8 mouse cellular contexts compared by ENCODE assay signal in genomic region chr5:129669453-129670035, GRCm38 (mm10). TPM values are rescaled to one million over a fixed set of nuclear protein-coding genes. Genes with fewer than 3 reads are reported as not detected.
A peak's percentile ranks its signal among the peaks of the same experiment; 100 is the strongest.
DNase-seq lines count a peak whose midpoint lies in the region; ATAC-seq lines count a peak whose summit lies in the region.

No protein-coding gene starts in this region.

- no peaks in the 10 kb centered on the region for H3K9me3 ChIP-seq in heart, embryonic 10.5 days
- H3K9me3 ChIP-seq in heart, embryonic 15.5 days (replicated peaks), result peaks cover 5% of the 10 kb centered on the region
- H3K9me3 ChIP-seq in liver, embryonic 13.5 days (replicated peaks), result no peaks in the 10 kb centered on the region

- ATAC-seq in heart, embryonic 15.5 days (replicated peaks; ENCODE audit: insufficient number of reproducible peaks, insufficient read depth, low FRiP score, low read depth), result no peak; the same call in 1 of the 2 replicates
- ATAC-seq in liver, embryonic 13.5 days (ENCODE audit: low read depth), result peak; percentile 23; the same call in 1 of the 2 replicates

- DNase-seq in heart, embryonic 10.5 days (ENCODE audit: low spot score), result peak; percentile 53
- no peak for DNase-seq in heart, adult 8-10 months (ENCODE audit: low spot score)
- peak; percentile 12 for DNase-seq in R1 (ENCODE audit: low read depth, low spot score)
- no peak for DNase-seq in liver, embryonic 13.5 days
- DNase-seq in Muller cell, postnatal 12 days (ENCODE audit: inconsistent ontology term), result no peak
- no peak for DNase-seq in cerebellum, adult 11 months
- DNase-seq in urinary bladder, postnatal 4 days (ENCODE audit: low spot score in 2 of 2), result no peak

- H3K36me3 ChIP-seq in heart, embryonic 10.5 days, result no peaks in the 10 kb centered on the region
- H3K36me3 ChIP-seq in heart, embryonic 15.5 days, result no peaks in the 10 kb centered on the region
- H3K36me3 ChIP-seq in liver, embryonic 13.5 days, result no peaks in the 10 kb centered on the region

- H3K4me2 ChIP-seq in heart, embryonic 15.5 days, result peak overlapping the region; percentile 71
- peak overlapping the region; percentile 76 for H3K4me2 ChIP-seq in liver, embryonic 13.5 days

- whole genome bisulfite sequencing in heart, embryonic 10.5 days, result 1% methylated on average over 31 of the region's 31 CpGs
- under 1% methylated on average over 31 of the region's 31 CpGs for WGBS in heart, embryonic 15.5 days
- WGBS in liver, embryonic 13.5 days (ENCODE audit: insufficient replicate concordance), result under 1% methylated on average over 31 of the region's 31 CpGs

- peaks cover 7% of the 10 kb centered on the region for H3K4me1 ChIP-seq in heart, embryonic 10.5 days
- H3K4me1 ChIP-seq in heart, embryonic 15.5 days (replicated peaks), result peaks cover 6% of the 10 kb centered on the region
- H3K4me1 ChIP-seq in liver, embryonic 13.5 days (replicated peaks), result peaks cover 7% of the 10 kb centered on the region

- peak overlapping the region; percentile 84 for H3K4me3 ChIP-seq in heart, embryonic 10.5 days
- peak overlapping the region; percentile 73 for H3K4me3 ChIP-seq in heart, embryonic 15.5 days
- peak overlapping the region; percentile 77 for H3K4me3 ChIP-seq in liver, embryonic 13.5 days (replicated peaks)

- H3K27ac ChIP-seq in heart, embryonic 10.5 days, result peak overlapping the region; percentile 94
- H3K27ac ChIP-seq in heart, embryonic 15.5 days, result peak overlapping the region; percentile 61
- 0 out of 2 replicates have a peak overlapping the region, but pooled peaks have one; percentile 26 for H3K27ac ChIP-seq in liver, embryonic 13.5 days

- H3K9ac ChIP-seq in heart, embryonic 15.5 days, result peak overlapping the region; percentile 87
- peak overlapping the region; percentile 79 for H3K9ac ChIP-seq in liver, embryonic 13.5 days

- no peaks in the 10 kb centered on the region for H3K27me3 ChIP-seq in heart, embryonic 10.5 days (ENCODE audit: insufficient read depth, poor library complexity, severe bottlenecking)
- no peaks in the 10 kb centered on the region for H3K27me3 ChIP-seq in heart, embryonic 15.5 days
- H3K27me3 ChIP-seq in liver, embryonic 13.5 days, result no peaks in the 10 kb centered on the region

RNA-seq across cellular contexts. Expression of gene Zfp11, which starts 0.4 kb away (rescaled TPM):
- polyA plus RNA-seq in heart, embryonic 10.5 days (2016; fragmentation: Nextera tagmentation; extraction: Ambion mirVana), result 5.0 and 5.2 TPM in 2 replicates
- total RNA-seq in heart, adult 8-10 months (2022), result 1 to 10 TPM; 2.9 to 3.9 (median 3.1) TPM
- polyA plus RNA-seq in heart, embryonic 15.5 days (2015; fragmentation: Nextera tagmentation; extraction: Ambion mirVana), result 3.0 and 4.0 TPM in 2 replicates
- polyA plus RNA-seq in liver, embryonic 13.5 days (2015; fragmentation: Nextera tagmentation; extraction: Ambion mirVana), result 0.73 and 0.94 TPM in 2 replicates

RNA-seq across cellular contexts. Expression of gene Sept14, which starts 38.8 kb away (rescaled TPM):
- polyA plus RNA-seq in heart, embryonic 10.5 days (2016; fragmentation: Nextera tagmentation; extraction: Ambion mirVana), result not detected in 2 replicates
- total RNA-seq in heart, adult 8-10 months (2022), result not detected
- not detected in 2 replicates for polyA plus RNA-seq in heart, embryonic 15.5 days (2015; fragmentation: Nextera tagmentation; extraction: Ambion mirVana)
- not detected in 2 replicates for polyA plus RNA-seq in liver, embryonic 13.5 days (2015; fragmentation: Nextera tagmentation; extraction: Ambion mirVana)

RNA-seq across cellular contexts. Expression of gene Mrps17, which starts 45.8 kb away (rescaled TPM):
- 162 and 176 TPM in 2 replicates for polyA plus RNA-seq in heart, embryonic 10.5 days (2016; fragmentation: Nextera tagmentation; extraction: Ambion mirVana)
- 10 to 100 TPM; 86.3 to 98.9 (median 90.7) TPM for total RNA-seq in heart, adult 8-10 months (2022)
- polyA plus RNA-seq in heart, embryonic 15.5 days (2015; fragmentation: Nextera tagmentation; extraction: Ambion mirVana), result 152 and 157 TPM in 2 replicates
- polyA plus RNA-seq in liver, embryonic 13.5 days (2015; fragmentation: Nextera tagmentation; extraction: Ambion mirVana), result 131 and 133 TPM in 2 replicates

RNA-seq across cellular contexts. Expression of gene Nipsnap2, which starts 55.3 kb away (rescaled TPM):
- polyA plus RNA-seq in heart, embryonic 10.5 days (2016; fragmentation: Nextera tagmentation; extraction: Ambion mirVana), result 140 and 220 TPM in 2 replicates
- total RNA-seq in heart, adult 8-10 months (2022), result 1,000 to 10,000 TPM in 2 of 4 experiments, 100 to 1,000 TPM in 2; 969 to 1,032 (median 999) TPM
- polyA plus RNA-seq in heart, embryonic 15.5 days (2015; fragmentation: Nextera tagmentation; extraction: Ambion mirVana), result 299 and 399 TPM in 2 replicates
- polyA plus RNA-seq in liver, embryonic 13.5 days (2015; fragmentation: Nextera tagmentation; extraction: Ambion mirVana), result 28.4 and 29.7 TPM in 2 replicates

Comparison
In these comparisons a context has a peak if more than half of its experiments do, and no peak if none do; other contexts are left out.
1. DNase-seq: peak in heart, embryonic 10.5 days (single experiment) and R1 (single experiment); none in heart, adult 8-10 months (single experiment), liver, embryonic 13.5 days (single experiment), Muller cell, postnatal 12 days (single experiment), cerebellum, adult 11 months (single experiment) and urinary bladder, postnatal 4 days (0 of 2).
2. H3K27ac ChIP-seq: peak in every context shown above with its lines; median percentile 94 in heart, embryonic 10.5 days; 61 in heart, embryonic 15.5 days; 26 in liver, embryonic 13.5 days.
3. Peak in every context shown above with its lines, with median percentiles within 50 percentile points of each other: H3K4me3 ChIP-seq.